Mouse (Mus musculus) heart, postnatal 10 days (tissue): ENCODE measurements around the gene Lrrc63. TPM values are rescaled to one million over a fixed set of nuclear protein-coding genes. Genes with fewer than 3 reads are reported as not detected.

Experiments
- DNase-seq, 2 experiments: peaks; one replicate each; pipeline ENCODE4 v3.0.0; 2021
- intact Hi-C: fragments of 180-260 bp; cut with DNase I; formaldehyde crosslinking; loops from one replicate; pipeline ENCODE4 v1.15.1; 2025
- total RNA-seq, 2 experiments: library from RNA; stranded (reverse); gene quantifications; 2 replicates each; pipeline ENCODE4 v1.2.3; 2021

Lrrc63 gene
- total RNA-seq, 2 experiments from 2014 or later = not detected

DNA sequence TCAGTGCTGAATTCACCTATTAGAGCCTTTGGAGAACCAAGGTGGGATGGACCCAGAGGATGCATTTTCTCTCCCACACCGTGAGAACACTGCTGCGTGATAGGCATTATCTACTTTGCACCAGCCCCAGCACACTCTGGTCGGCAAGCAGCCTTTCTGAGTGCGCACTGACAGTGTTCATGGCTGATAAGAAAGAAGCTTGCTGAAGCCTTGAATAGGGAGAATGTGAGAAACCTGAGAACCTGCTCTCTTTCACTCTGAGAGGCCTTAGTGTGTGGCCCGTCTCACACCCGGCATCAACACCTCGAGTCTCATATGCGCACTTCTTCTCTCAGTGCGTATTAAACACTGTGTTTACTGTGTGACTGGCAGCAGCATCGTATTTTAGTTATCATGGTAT, 7.8 kb upstream of the Lrrc63 start:
- no peak for DNase-seq
- intact Hi-C loops = no loop called here

DNA sequence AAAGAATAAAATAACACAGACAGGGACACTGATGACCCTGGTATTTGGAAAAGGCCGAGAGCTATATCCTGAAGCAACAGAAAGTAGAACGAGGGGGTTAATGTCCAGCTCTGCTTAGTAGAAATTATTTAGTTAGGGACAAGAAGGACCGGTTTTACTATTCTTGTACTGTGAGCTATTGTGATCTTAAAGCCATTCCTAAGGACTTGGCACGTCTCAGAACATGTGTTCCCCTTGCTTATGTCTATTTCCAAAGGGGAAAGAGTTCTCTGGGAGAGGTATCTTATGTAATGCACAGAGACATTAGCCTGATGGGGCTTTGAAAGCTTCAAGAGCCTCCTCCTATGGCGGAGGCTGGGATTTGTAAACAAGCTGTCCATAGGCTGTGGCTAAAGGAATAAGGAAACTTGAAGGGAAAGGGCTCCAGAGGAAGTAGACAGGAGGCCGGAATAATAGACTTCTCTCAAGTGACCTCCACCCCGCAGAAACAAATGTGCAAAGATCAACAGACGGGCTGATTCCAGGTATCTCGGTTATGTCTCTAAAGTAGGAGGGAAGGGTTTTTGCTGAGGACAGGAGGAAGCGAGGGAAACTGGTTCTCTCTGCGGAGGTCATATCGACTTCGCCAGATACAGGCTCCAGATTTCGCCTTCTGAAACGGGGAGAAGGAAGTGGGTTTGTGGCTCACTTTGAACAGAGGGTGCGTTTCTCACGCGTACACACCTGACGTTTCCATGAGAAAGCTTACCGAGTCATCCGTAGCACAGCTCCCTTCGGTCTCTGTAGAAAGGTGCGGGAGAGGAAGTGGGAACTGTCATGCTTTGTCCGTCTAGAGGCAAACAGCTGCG, 5.7 kb upstream of the Lrrc63 start:
- peak; percentile 8 to 12 for DNase-seq
- intact Hi-C loops = no loop called here

DNA sequence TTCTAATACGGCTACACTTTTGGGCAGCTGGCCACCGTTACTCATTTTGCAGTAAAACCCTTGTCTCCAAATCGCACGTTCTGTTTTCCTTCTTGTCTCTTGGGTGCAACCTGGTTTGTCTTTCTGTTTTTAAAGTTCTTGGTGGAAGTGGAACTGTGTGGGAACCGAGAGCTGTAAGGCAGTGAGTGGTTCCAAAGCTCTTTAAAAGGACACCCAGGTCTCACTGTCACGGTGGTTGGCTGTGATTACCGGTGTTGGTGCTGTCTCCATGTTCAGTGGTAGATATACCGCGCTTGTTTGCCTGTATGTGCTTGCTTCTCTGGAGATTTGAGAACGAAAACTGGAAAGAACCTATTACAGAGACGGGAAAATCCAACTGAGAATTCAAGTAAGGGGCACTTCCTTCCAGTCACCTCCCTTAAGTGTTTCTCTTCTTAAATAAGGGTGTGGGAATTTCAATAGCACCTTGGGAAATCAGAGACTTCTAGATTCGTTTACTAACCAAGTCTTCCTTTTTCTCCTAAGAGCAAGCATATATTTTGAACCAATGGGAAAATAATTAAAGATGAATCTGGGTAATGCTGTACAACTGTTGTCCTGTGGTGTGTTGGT, 749 bp upstream of the Lrrc63 start:
- intact Hi-C loops = no loop called here
- DNase-seq = peak in 1 of 2 experiments; percentile 11

DNA sequence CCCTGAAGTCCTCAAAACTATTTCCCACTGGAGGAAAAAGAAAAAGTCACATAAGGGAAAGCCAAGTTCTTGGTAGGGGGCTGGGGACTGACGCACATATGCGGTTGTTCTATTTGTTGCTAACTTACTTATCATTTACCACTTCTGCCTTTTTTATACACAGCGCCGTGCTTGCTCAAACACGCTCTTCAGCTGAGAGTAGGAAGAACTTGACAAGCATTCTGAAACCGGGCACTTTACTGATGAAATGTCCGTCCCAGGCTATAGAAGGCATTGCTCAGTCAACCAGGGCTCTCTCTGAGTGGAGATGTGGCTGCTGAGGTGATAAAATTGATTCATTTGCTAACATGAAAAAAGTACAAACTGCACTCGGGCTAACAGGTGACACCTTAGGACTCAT, 9.0 kb downstream of the Lrrc63 start:
- intact Hi-C loops = no loop called here

DNA sequence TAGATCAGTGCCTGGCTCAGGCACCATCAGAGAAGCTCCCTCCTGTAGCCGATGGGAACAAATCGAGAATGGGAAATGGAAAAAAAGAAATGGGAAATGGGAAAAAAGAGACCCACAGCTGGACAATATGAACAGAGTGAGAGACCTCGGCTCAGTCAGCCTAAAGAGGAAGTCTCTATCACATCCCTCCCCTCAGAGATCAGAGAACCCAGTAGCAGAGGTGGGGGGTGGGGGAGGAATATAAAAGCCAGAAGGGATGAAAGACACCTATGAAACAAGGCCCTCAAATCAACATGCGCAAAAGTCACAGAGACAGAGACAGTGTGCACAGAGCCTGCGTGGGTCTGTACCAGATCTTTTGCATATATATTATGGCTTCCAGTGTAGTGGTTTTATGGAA, 27.7 kb downstream of the Lrrc63 start:
- intact Hi-C loops = no loop called here
- DNase-seq = no peak

More for the DNA sequence above, 9.0 kb downstream of the Lrrc63 start:
- DNase-seq = no peak

DNA sequence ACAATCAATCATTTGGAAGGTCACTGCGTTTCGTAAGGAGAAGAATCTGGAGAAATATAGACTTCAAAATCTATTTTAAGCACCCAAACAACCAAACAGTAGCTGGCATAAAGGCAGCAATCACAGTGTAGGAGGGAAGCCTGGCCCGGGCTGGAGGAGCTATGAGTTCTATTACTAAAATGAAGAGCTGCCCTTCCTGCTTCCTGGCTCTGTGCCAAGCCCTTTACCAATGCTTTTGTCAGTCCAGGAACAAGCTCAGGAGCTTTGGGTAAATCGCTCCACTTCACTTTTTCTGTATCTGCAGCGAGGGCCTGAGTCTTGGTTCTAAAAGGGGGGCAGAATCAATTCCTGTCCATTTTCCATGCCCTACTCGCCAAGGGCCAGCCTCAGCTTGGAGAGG, 52.7 kb downstream of the Lrrc63 start:
- no peak for DNase-seq
- intact Hi-C loops = no loop called here

DNA sequence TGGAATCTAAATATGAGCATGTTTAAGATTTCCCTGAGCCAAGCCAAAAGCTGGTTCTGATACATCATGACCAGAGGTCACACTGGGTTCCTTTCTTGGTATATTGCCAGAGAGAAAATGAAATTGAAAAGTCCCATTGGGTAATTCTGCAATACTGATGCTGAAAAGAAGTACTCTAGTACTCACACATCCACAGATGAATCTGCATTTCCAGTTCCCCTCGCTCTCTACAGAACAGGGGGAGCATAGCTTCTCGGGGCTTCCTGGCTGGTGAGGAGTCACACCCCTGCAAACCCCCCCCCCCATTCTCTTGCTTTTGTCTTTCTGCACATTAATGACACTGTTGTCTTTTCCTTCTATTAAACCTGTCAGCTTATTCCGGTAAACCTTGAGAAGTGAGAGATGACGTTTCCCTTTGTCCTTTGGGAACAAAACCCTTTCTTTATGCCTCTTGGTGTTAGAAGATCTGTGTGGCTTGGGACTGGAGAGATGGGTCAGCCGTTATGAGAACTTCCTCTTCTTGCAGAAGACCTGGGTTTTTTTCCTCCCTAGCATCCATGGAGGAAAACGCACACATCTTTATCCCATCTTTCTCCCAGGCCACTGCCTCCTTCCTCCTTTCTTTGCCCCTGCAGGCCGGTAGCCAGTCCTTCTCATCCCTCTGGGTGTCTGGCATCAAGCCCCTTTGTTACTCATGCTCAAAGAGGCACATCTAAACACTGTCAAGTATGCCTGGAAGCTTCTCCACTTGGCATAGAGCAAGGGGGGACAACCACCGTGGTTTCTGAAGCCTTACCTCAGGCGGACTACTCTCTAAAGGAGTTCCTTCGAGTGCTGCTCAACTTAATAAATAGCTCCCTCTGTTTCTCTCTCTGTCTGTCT, 55.1 kb downstream of the Lrrc63 start:
- no peak for DNase-seq
- intact Hi-C loops = no loop called here

DNA sequence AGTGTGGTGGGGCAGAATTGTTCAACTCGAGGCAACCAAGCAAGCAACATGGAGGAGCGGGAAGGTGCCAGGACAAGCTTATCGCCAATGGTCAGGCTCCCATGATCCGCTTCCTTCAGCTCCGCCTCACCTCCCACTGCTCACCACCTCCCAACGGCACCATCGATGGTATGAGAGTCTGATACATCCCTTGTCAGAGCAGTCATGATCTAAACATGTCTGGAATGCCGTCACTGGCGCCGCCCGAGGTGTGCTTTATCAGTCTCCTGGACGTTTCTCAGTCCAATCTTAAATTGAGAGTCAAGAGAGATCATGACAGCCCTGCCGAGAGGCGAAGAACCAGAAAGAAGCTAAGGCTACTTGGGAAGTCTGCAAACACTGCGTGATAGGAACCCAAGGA, 59.6 kb downstream of the Lrrc63 start:
- DNase-seq = no peak
- intact Hi-C loops = no loop called here

DNA sequence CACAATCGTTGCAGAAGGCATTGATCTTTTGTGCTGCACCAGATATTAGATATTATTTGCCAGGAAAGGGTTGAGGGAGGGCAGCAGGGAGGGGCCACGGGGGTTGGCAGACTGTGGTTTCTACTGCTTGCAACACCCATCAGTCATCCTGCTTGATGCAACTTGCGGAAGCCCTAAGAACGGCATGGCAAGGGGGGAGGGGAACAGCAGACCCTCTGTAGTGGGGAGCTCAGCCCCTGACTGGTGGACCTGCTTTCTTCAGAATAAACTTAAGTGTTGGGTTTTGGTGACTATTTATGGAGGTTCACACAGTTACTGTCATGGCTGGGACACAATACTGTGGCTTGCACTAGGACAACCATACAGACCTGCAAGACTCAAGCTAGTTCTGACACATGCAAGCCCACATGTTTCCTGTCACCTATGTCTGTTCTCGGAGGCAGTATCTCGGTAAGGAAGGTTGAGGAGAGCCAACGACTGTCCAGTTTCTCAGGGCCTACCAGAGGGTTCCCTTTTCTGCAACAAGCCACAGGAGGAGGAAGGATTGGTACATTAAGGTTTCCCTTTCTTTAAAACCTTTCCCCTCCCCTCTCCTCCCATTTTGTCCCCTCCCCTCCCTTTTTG, 61.2 kb downstream of the Lrrc63 start:
- DNase-seq = no peak
- intact Hi-C loops = no loop called here

DNA sequence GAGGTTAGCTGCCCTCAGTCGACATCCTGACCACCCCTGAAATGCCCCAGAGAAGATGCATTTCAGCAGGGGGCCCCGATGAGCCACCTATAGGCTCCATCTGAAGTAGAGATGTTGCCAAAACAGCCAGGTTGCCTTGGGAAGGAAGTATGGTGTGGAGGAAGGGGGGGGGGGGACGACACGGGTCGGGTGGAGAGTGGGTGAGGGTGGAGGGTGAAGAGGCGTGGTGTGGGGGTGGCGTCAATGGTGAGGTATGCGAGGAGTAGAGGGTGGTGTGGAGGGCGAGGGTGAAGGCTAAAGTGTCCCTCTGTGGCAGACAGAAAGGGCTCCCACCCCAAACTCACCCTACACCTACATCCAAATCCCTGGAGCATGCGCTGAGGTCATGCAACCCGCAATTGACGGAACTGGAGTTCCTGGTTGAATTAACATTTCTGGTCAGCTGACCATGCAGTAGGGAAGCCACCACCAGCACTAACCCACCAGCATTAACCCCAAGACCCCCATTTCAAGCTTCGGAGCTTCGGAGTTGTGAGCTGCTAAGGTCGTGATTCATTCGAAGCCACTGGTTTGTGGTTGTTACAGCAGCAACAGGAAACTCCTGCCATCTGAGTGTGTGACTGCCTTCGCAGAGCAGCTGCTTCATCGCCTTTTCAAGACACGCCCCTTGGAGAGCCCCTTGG, 62.1 kb downstream of the Lrrc63 start:
- intact Hi-C loops = no loop called here
- DNase-seq = no peak

DNA sequence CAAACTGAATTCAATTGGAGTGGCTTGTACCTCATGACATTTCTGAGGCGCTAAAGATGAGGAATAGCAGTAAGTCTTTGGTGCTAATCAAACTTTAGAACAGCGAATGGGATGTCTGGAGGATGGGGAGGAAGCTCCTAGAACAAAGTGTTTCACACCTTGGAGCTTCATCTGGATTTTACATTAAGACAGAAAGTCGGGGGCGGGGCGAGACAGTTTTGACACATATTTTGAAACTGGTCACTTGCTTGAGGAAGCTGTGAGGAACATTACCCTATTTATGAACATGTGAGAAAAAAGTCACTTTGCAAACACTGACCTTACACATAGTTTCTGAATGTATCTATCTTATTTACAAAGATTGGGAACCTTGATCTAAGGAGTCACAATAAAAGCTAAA, 65.5 kb downstream of the Lrrc63 start:
- DNase-seq = no peak

DNA sequence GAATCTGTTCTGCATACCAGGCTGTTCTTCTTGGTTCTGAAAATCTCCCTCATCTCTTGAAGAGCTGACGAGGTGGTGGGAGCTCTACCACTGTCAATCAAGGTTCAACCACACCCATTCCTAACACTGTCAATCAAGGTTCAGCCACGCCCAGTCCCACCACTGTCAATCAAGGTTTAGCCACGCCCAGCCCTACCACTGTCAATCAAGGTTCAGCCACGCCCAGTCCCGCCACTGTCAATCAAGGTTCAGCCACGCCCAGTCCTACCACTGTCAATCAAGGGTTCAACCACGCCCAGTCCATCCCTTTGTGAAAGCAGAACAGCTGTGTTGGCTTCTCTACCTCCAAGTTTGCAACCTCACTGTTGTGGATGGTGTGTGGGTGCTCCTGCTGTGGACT, 66.2 kb downstream of the Lrrc63 start:
- intact Hi-C loops = loop anchor here (5.0 kb wide), 2 partner anchors 218 to 698 kb away; partner anchors contain the start of gene Zc3h13

More for the DNA sequence above, 65.5 kb downstream of the Lrrc63 start:
- intact Hi-C loops = no loop called here

DNA sequence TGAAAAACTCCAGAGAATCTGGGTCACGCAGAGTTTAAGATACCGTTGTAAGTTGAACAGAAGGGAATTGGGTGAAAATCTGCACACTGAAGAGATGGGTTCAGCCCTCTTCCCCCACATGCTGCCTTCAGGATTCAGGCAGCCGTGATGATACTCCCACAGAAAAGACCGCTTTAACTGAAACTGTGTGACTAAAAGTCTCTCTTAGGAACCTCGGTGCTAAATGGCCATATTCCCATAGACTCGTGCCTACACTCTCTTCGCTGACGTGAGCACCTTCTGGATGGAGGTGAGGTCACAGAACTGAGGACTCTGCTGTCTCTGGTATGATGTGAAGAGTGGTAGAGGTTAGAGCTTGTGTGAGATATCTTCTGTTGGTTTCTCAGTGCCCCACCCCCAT, 66.7 kb downstream of the Lrrc63 start:
- intact Hi-C loops = loop anchor here (5.0 kb wide), 2 partner anchors 218 to 698 kb away; partner anchors contain the start of gene Zc3h13

More for the DNA sequence above, 66.2 kb downstream of the Lrrc63 start:
- DNase-seq = no peak

DNA sequence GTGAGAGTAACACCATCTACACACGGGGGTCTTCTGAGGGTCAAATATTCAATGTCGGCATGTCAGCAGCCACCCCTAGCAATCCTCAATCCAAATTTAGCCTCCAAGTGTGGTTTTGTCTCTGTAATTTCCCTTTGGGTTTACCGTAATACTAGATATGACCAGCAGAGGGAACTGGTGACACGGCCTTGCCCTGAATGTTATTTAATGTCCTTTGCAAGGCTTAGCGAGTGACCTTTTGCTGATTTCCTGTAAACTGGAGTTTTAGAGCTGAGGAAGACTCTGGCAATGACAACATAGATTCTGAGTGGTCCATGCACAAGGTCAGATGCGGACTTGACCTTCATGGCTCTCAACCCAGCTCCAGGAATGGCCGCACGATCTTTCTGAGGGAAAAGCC, 70.1 kb downstream of the Lrrc63 start:
- DNase-seq = peak; percentile 54 to 72
- intact Hi-C loops = loop anchor here (2.0 to 5.0 kb wide), 4 partner anchors 136 to 702 kb away; partner anchors contain the start of gene Zc3h13

More for the DNA sequence above, 66.7 kb downstream of the Lrrc63 start:
- DNase-seq = no peak

DNA sequence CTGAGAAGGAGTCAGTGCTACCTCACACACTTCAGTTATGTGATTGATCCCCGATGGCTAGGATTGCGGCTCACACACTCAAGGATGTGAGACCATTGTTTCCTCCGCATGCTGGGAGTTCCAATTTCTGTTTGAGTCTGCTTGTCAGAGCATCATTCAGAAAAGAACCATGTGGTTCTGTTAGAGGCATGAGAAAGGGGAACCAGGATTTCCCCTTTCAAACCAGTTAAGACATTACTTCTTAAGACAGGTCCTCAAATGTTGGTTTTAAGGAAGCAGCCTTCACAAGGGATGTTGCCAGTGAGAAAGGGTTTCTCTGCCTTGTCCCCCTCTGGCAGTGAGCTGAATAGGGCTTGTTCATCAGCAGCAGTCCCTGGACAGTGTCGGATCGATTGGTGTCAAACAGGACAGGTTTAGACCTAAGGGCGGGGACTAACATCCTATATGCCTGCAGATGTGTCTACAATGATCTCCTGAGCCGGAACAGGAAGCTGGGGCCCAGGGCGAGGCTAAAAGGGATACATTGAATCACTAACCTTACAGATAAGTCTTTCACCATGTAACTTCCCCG, 73.7 kb downstream of the Lrrc63 start:
- intact Hi-C loops = loop anchor here (10.0 kb wide), 1 partner anchor 278 kb away; no protein-coding TSS in a partner anchor
- DNase-seq = no peak

DNA sequence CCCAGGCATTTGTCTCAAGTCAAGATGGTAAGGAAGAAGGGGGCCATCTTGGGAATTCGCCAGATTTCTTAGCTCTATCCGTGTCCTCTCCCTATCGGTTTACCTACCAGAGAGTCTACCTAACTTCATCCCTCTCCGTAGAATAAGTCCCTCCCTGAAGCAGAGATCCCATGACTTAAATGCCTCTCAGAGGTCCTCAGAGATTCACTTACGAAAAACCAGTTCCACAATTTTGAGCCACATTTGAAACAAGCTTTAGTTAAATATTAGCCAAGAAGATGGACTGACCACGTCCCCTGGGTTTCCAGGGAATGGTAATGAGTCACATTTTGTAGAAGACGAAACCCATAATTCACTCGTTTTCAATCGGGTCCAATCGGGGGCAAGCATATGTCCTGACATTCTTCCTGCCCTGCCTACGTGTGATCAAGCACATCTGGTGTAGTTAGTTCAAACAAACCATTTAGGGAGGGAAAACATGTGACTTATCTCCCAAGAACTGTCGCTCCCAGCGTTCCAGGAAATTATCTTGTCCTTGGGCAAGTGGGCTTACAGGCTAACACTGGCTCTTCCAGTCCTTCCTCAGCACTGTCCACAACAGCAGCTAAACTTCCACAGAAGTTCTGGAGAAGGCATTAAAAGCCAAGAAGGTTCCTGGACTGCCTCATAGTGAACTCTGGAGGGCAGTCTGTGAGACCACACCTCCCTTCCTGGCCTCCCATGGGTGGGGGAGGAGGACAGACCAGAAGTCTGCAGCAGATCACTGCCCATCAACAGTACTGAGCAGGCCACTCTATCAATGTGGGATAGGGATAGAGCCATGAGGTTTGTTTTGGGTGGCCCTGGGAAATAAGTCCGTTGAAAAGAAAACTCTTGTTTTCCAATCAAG, 76.0 kb downstream of the Lrrc63 start:
- DNase-seq = no peak
- intact Hi-C loops = loop anchor here (10.0 kb wide), 1 partner anchor 280 kb away; no protein-coding TSS in a partner anchor

DNA sequence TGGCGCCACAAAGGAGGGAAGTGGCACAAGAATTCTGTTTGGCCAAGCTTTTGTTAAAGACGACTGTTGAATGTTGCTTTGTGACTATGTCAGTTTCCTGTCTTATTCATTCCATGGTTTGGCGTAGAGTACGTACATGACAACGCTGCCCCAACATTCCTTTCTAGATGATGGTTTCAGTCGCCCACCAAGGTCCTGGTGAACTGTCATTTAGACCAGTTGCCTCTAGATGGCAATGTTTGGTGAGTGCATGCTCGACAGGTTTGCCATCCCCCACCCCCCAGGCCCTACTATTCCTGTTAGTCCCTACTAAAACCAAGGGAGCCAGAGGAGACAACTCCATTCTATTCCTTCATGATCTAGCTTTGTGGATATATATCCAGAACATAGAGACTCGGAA, 78.2 kb downstream of the Lrrc63 start:
- no peak for DNase-seq
- intact Hi-C loops = loop anchor here (10.0 kb wide), 1 partner anchor 282 kb away; no protein-coding TSS in a partner anchor

DNA sequence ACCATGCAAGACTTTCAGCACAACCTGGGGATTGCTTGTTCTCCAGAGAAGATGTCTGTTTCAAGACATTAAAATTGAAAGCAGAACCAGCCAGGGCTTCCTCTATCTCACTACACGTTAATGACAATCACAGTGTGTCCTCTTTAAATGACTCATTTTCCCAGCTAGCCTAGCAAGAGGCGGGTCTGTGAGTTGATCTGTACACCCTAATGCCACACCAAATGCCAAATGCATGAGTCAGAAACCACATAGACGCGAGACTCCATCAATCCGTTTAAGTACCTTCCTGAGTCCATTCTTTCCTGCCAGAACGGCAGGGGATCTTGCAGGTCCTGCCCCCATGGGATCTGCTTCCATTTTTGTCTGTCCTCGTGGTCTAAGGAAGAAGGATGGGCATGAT, 85.5 kb downstream of the Lrrc63 start:
- no peak for DNase-seq
- intact Hi-C loops = no loop called here
